Mouse (Mus musculus) ES-E14 (cell line): ENCODE data around the gene Naa10. TPM values are rescaled to one million over a fixed set of nuclear protein-coding genes. Genes with fewer than 3 reads are reported as not detected.

Source experiments
- DNase-seq: peaks from one replicate; pipeline ENCODE4 v3.0.0-alpha.2; 2013; ENCODE audit warnings: low read depth, low spot score
- H3K27ac ChIP-seq: 2 replicates; pipeline ENCODE4 v1.5.1; 2012; ENCODE audit warnings: low read depth, mild to moderate bottlenecking, low read length, moderate library complexity, mixed read lengths; ENCODE audit not compliant: poor library complexity, insufficient read depth, severe bottlenecking
- H3K36me3 ChIP-seq: 2 replicates; pipeline ENCODE4 v1.6.1; 2012; ENCODE audit warnings: mild to moderate bottlenecking, low read length, moderate library complexity, mixed read lengths; ENCODE audit not compliant: control insufficient read depth, poor library complexity, insufficient read depth, severe bottlenecking
- H3K4me1 ChIP-seq, 2 experiments: fragments of 150-350 bp in 1 of 2; sonication (generic) in 1 of 2; 2 replicates each; pipeline ENCODE4 v1.6.1; 2012; ENCODE audit warnings: low read length in 2 of 2, mild to moderate bottlenecking in 1 of 2, mixed read lengths in 1 of 2; ENCODE audit not compliant: control insufficient read depth in 2 of 2, insufficient read depth in 2 of 2, poor library complexity in 1 of 2
- H3K4me3 ChIP-seq, 2 experiments: fragments of 150-350 bp in 1 of 2; sonication (generic) in 1 of 2; 2 replicates each; pipeline ENCODE4 v1.5.1; 2012; ENCODE audit warnings: low read length in 2 of 2, low read depth in 1 of 2, mild to moderate bottlenecking in 1 of 2, mixed read lengths in 1 of 2; ENCODE audit not compliant: insufficient read depth in 1 of 2, poor library complexity in 1 of 2, severe bottlenecking in 1 of 2
- H3K9ac ChIP-seq: 2 replicates; pipeline ENCODE4 v1.6.1; 2012; ENCODE audit warnings: low read depth, mild to moderate bottlenecking, low read length, mixed read lengths; ENCODE audit not compliant: poor library complexity, insufficient read depth, severe bottlenecking
- H3K9me3 ChIP-seq: fragments of 150-350 bp; sonication (generic); 2 replicates; pipeline ENCODE4 v1.6.1; 2012; ENCODE audit warnings: low read depth, mild to moderate bottlenecking, low read length; ENCODE audit not compliant: control insufficient read depth, insufficient read depth
- CHD2 ChIP-seq: IDR thresholded peaks from 2 replicates; pipeline ENCODE4 v1.6.1; 2014; ENCODE audit warnings: mild to moderate bottlenecking, low read depth, low read length, inconsistent platforms
- HCFC1 ChIP-seq: IDR thresholded peaks from 2 replicates; pipeline ENCODE4 v1.6.1; 2012; ENCODE audit warnings: low read length, inconsistent platforms, borderline replicate concordance; ENCODE audit not compliant: insufficient read depth
- MAFK ChIP-seq: IDR thresholded peaks from 2 replicates; pipeline ENCODE4 v1.6.1; 2014; ENCODE audit warnings: mild to moderate bottlenecking, low read depth, low read length, inconsistent platforms; ENCODE audit not compliant: insufficient read depth
- ZC3H11A ChIP-seq: IDR thresholded peaks from 2 replicates; pipeline ENCODE4 v1.6.1; 2012; ENCODE audit warnings: low read depth, mild to moderate bottlenecking, inconsistent platforms, low read length, borderline replicate concordance
- ZNF384 ChIP-seq: IDR thresholded peaks from 2 replicates; pipeline ENCODE4 v1.6.1; 2012; ENCODE audit warnings: low read depth, low read length, inconsistent platforms
- in situ Hi-C, 2 experiments: fragments of 600-800 bp; cut with MboI; formaldehyde crosslinking; loops; one replicate each; pipeline ENCODE4 v1.15.1; 2025; ENCODE audit warnings: low sequenced_read_pairs in 2 of 2, inconsistent platforms in 1 of 2; ENCODE audit not compliant: unreplicated experiment in 2 of 2
- total RNA-seq: library from RNA; depleted of rRNA; stranded (reverse); fragments of 300-350 nt; gene quantifications from 2 replicates; pipeline ENCODE4 v1.2.3, GENCODE M21; 2012; rRNA removed

Gene Naa10
- total RNA-seq, 1 experiment, result 145 TPM

- TF ChIP-seq CHD2 (no peak), ZNF384 (no peak), HCFC1 (no peak), ZC3H11A (no peak), MAFK (no peak)
- Histone ChIP-seq H3K9me3 (no peaks in the 10 kb centered on the region), H3K9ac (no peak overlapping the region), H3K4me3 (no peak overlapping the region), H3K27ac (no peak overlapping the region), H3K4me1 (no peaks in the 10 kb centered on the region), H3K36me3 (no peaks in the 10 kb centered on the region)
- no peak for DNase-seq
- in situ Hi-C loops, result no loop called here
Measured at GRCm38 (mm10) chrX:73871474-73871873, 50.3 kb downstream of the Naa10 start.

- TF ChIP-seq CHD2 (no peak), MAFK (no peak), ZC3H11A (no peak), HCFC1 (no peak), ZNF384 (no peak)
- Histone ChIP-seq H3K9ac (no peak overlapping the region), H3K4me1 (no peaks in the 10 kb centered on the region), H3K9me3 (no peaks in the 10 kb centered on the region), H3K36me3 (no peaks in the 10 kb centered on the region), H3K27ac (no peak overlapping the region), H3K4me3 (no peak overlapping the region)
- no peak for DNase-seq
- in situ Hi-C loops, result no loop called here
Measured at GRCm38 (mm10) chrX:73869334-73869733, 52.4 kb downstream of the Naa10 start.

- Histone ChIP-seq H3K4me1 (no peaks in the 10 kb centered on the region), H3K36me3 (no peaks in the 10 kb centered on the region), H3K9ac (no peak overlapping the region), H3K9me3 (no peaks in the 10 kb centered on the region), H3K4me3 (no peak overlapping the region), H3K27ac (no peak overlapping the region)
- no peak for TF ChIP-seq CHD2
- no peak for TF ChIP-seq HCFC1
- no peak for TF ChIP-seq ZC3H11A
- TF ChIP-seq MAFK, result no peak
- no peak for TF ChIP-seq ZNF384
- in situ Hi-C loops, result no loop called here
- no peak for DNase-seq
Measured at GRCm38 (mm10) chrX:73867852-73868251, 53.9 kb downstream of the Naa10 start.

GRCm38 (mm10) chrX:73867256-73867655 is 54.5 kb downstream of the Naa10 start:
- no peak for DNase-seq
- Histone ChIP-seq H3K9ac (no peak overlapping the region), H3K4me3 (no peak overlapping the region), H3K4me1 (no peaks in the 10 kb centered on the region), H3K36me3 (no peaks in the 10 kb centered on the region), H3K9me3 (no peaks in the 10 kb centered on the region), H3K27ac (no peak overlapping the region)
- in situ Hi-C loops, result no loop called here
- TF ChIP-seq MAFK, result no peak
- no peak for TF ChIP-seq ZNF384
- no peak for TF ChIP-seq CHD2
- no peak for TF ChIP-seq HCFC1
- no peak for TF ChIP-seq ZC3H11A

Other genes starting within 250 kb of the Naa10 start
- gene Slc6a8, start 248.8 kb downstream of the Naa10 start, total RNA-seq, result 83.4 and 133 TPM in 2 replicates
- gene Bcap31, start 205.8 kb downstream of the Naa10 start, total RNA-seq, result 246 and 314 TPM in 2 replicates
- gene Abcd1, start 205.3 kb downstream of the Naa10 start, total RNA-seq, result 4.2 and 5.0 TPM in 2 replicates
- 0.27 and 0.32 TPM in 2 replicates for gene Plxnb3, start 164.9 kb downstream of the Naa10 start, total RNA-seq
- gene Srpk3, start 147.5 kb downstream of the Naa10 start, total RNA-seq, result 1.2 and 1.5 TPM in 2 replicates
- gene Idh3g, start 135.0 kb downstream of the Naa10 start, total RNA-seq, result 169 and 194 TPM in 2 replicates
- 290 and 294 TPM in 2 replicates for gene Ssr4, start 134.9 kb downstream of the Naa10 start, total RNA-seq
- gene Pdzd4, start 97.0 kb downstream of the Naa10 start, total RNA-seq, result 55.2 and 97.6 TPM in 2 replicates
- 0.04 and 0.16 TPM in 2 replicates for gene Avpr2, start 29.8 kb downstream of the Naa10 start, total RNA-seq
- 6.0 TPM in 2 replicates for gene L1cam, start 25.8 kb downstream of the Naa10 start, total RNA-seq
- 3.5 and 7.7 TPM in 2 replicates for gene Arhgap4, start 74 bp downstream of the Naa10 start, total RNA-seq
- gene Renbp, start 8.9 kb upstream of the Naa10 start, total RNA-seq, result 33.4 and 36.8 TPM in 2 replicates
- 89.6 and 95.7 TPM in 2 replicates for gene Hcfc1, start 44.4 kb upstream of the Naa10 start, total RNA-seq
- 35.9 and 49.0 TPM in 2 replicates for gene Irak1, start 102.0 kb upstream of the Naa10 start, total RNA-seq
- not detected in 2 replicates for gene Opn1mw, start 205.5 kb upstream of the Naa10 start, total RNA-seq
- gene Mecp2, start 213.4 kb upstream of the Naa10 start, total RNA-seq, result 9.6 and 10.4 TPM in 2 replicates
- not detected in 2 replicates for gene Tex28, start 245.9 kb upstream of the Naa10 start, total RNA-seq